Mouse (Mus musculus) left cerebral cortex, adult 9 months (tissue): ENCODE measurements at regions not wholly inside any gene's neighbourhood (a gene's known extent, or its start where the extent isn't known, plus 50 kb on each side); places are given as distances from the start of the nearest gene placed in this dataset.

Source experiments
- DNase-seq, 2 experiments: peaks; one replicate each; pipeline ENCODE4 v3.0.0; 2022; ENCODE audit warnings: low spot score in 2 of 2

DNA sequence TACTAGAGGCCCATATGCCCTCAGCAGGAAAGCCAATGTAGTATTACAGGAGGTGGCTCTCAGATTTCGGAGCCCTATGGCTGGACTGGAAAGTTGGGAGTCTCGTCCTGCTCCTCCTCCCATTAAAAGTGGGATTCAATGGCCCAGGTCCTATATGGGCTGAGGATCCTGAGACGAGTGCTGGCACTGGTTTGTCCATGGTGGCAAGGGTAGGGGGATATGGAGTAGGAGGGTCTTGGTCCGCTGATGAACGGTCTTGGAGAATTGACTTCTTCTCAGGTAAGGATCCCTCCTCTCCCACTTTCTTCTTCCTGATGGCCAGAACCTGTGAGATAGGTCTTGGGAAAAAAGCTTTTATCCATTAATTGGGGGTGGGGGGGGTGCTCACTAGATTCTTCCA is 522.2 kb upstream of the Slc5a7 start:
- DNase-seq: no peak

GRCm38 (mm10) chr17:54853631-54854030 is 554.8 kb upstream of the Slc5a7 start:
- DNase-seq: no peak

GRCm38 (mm10) chr17:54896198-54896597 is 549.0 kb upstream of the St6gal2 start:
- peak; percentile 2 to 17 for DNase-seq

DNA sequence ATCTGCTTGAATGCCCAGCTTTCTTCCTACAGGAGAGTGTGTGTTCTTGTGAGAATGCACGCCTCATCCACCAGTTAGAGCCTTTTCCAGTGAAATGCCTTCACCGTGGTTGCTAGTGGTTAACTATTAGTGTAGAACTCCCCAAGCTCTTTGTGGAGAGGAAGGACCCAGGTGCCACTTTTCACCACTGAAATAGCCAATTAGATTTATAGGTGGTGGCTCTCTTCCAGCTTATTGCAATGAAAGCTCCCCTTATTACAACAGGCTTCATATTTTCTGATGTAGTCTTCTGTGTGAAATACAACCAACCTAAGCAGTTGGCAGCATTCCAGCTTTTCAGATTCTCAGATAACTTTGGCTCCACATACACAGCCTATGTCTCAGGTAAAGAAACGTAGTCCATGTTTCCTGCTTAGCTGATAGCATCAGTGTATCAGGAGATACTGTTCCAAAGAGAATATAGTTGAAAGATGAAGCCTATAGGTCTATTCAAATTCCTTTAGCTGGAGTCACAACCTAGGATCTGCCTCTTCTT is 515.9 kb upstream of the St6gal2 start:
- DNase-seq: no peak

DNA sequence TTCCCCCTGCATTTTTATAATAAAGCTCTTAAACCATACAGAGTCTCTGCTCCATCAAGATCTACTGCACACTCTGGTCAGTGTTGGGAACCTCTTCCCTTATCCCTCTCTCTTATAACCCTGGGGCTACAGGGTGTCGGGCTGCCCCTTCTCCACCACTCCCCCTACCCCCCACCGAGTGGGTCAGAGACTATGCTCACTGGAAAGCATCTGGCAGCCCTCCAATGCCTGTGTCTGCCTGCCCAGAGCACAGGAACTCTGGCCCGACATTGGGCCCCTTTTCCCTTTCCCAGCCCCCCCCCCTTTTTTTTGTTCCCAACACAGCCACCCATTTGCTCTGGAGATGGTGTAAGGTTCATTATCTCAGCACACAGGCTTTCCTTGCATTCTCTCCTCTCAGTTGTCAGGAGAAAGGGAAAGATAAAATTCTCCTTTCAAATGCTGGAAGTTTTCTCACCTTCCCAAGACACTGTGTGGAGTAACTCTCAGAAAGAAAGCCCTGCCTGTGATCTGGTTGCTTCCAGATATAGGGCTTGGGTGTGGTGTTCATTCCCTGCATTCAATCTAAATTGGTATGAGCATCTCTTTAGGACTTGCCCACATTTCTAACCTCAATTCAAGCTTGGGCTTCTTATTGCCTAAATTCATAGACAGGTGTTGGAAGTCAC is 501.7 kb upstream of the St6gal2 start:
- no peak for DNase-seq

DNA sequence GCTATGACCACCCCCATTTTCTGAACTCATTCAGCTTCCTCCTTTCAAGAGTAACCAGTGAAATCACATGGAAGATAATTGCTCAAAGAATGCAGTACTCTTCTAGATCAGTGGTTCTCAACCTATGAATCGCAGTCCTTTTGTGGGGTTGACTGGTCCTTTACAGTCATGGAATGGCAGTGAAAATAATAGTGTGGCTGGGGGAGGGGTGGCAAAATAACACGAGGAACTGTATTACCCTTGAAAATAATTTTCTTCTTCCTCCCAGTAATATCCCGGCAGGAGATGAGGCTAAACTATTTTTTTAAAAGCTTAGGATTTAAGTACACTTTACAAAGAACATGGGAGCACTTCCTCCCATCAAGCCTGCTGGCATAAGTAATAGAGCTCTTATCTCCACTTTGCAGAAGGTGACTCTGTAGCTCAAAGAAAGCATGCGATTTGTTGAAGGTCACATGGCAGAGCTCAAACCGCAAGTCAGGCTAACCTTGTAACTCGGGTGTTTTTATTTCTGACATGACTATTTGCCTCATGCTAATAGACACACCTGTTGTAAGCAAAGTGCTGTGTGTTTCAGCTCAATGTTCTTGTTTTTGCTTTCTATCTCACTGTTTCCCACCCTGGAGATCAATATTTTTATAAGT is 500.8 kb upstream of the St6gal2 start:
- no peak for DNase-seq
